Mouse (Mus musculus): ENCODE results near the gene Frs2.
"Not testable (repeated sequence)": the region's sequence is repeated elsewhere in the genome, so short reads cannot be mapped to it uniquely, and the experiment has no call there.

Gene Frs2

DNA sequence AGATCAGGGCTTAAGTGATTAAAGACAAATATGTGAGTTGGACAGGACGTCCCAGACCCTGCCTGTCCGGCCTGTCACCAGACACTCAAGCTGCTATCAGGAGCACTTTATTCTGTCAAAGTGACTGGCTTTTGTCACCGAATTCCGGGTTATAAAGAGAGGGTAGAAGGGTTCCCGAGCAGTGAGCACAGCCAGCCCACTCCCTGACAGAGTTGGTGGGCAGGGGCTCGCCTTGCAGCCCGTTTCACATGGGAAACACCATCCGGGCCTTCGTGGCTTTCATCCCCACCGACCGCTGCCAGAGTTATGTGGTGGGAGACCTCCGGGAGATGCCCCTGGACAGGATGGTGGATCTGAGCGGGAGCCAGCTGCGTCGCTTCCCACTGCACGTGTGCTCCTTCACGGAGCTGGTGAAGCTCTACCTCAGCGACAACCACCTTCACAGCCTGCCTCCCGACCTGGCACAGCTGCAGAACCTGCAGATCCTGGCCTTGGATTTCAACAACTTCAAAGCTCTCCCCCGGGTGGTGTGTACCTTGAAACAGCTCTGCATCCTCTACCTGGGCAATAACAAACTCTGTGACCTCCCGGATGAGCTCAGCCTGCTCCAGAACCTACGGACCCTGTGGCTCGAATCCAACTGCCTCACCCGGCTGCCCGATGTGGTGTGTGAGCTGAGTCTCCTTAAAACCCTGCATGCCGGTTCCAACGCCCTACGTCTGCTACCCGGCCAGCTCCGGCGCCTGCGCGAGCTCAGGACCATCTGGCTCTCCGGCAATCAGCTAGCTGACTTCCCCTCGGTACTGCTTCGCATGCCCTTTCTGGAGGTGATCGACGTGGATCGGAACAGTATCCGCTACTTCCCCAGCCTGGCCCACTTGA lies 102.9 kb downstream of the Frs2 start, which contains the start of gene Lrrc10:
Lrrc10 (plus strand) TSS at position 167 of the 882 bp plus-strand sequence.
- DNase-seq (ENCODE audit: low read depth, low spot score), result peak; percentile 80

DNA sequence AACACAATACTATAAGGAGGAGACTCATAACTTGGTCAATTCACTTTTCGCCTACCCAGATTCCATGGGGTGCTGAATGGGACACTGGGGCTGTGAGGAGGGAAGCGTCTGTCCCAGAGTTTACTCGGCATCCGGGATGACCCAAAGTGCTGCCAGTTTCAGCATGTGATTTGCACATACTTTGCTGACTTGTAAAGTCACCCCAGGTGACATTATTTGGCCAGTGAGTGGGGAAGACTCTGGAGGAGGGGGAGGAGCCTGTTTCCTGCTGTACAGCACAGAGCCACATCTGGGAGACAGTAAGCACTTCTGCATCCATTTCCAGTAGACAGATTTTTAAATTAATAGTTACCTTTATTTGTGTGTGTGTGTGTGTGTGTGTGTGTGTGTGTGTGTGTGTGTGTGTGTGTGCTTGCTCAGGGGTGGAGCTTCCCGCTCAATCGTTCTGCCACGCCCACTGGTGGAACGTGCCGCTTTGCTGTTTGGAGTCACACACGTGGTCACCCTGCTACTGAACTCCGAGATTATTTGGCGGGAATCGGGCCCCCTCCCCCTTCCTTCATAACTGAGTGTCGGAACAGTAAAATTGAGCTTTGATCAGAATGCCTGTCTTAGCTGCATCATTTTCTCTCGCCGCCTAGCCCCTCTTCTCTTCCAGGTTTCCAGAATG lies 104.7 kb downstream of the Frs2 start:
- not testable (repeated sequence) for DNase-seq (ENCODE audit: low read depth, low spot score)

DNA sequence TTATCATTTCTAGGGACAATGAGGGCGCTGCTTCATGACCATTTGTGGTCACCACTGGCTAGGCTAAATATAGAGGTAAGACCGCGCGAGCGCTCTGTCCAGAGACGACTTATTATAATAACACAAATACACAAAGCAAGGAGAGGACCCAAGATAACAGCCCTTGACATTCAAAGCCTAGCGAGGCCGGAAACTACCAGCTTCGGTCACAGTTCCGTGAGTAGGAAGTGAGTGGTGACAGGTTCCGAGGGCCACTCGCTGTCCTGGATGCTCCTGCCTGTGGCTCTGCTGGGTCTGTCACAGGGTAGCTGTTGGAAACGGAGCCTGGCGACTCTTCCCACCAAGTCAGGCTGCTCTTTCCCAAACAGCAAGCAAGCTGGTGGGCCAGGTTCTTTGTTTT lies 106.0 kb downstream of the Frs2 start:
- DNase-seq (ENCODE audit: low read depth, low spot score), result no peak

DNA sequence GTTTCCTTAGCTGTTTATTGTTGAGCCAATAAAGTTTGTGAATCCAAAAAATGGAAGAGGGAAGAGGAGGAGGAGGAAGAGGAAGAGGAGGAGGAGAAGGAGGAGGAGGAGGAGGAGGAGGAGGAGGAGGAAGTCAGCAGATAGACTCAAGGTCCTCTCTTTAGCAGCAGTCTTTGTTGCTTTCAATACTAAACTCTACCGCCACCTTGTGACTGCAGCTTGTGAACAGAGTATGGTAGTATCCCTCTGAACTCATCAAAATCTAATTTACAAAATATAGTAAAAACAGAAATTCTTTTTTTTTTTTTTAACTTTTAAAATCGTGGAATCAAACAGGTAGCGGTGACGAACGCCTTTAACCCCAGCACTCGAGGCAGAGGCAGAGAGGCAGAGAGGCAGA lies 108.0 kb downstream of the Frs2 start:
- DNase-seq (ENCODE audit: low read depth, low spot score), result peak; percentile 44

DNA sequence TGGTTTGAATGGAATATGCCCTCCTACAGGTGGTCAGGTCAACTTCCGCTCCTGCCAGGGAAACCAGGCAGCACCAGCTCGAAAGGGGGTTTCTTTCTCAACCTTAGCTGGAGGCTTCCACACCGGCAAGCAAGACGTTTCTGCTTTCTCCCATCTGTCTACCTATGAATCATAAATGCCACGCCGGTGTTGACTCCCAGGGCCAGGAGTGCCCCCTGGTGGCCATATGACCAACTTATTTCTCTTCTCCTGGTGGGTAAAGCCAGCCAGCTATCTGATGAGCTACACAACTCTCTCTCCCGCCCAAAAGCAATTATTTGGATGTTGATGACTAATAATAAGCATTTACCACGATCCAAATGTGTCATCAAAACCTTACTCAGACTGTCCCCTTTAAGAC lies 114.5 kb downstream of the Frs2 start:
- peak; percentile 84 for DNase-seq (ENCODE audit: low read depth, low spot score)

DNA sequence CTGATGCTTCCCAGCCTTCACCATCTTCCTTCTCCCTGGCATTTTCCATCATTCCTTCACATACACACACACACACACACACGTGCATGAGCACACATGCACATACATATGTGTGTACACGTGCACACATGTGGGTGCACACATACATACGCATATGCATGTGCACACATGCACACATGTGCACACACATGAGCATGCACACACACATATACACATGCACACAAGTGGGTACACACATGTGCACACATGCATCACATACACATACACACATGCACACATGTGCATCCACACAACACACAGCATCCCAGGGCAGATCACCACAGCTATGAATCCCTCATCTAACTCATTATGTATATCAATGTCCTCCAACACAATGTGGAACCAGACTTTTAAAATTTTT lies 117.2 kb downstream of the Frs2 start:
- DNase-seq (ENCODE audit: low read depth, low spot score), result no peak

DNA sequence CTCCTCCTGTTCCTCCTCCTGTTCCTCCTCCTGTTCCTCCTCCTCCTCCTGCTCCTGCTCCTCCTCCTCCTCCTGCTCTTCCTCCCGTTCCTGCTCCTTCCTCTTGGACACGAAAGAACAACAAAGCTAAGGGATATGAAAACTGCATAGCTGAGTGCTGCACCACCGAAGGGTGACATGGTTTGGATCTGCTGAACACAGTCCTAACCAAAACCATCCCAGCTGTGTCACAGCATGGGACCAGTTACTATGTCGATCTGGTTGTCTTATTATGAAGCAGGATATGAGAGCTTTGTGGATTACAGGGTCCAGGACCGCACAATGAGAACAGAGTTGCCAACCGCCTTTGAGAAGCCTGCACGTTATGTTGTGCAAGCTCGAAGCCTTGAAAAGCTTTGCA lies 122.2 kb downstream of the Frs2 start:
- no peak for DNase-seq (ENCODE audit: low read depth, low spot score)

DNA sequence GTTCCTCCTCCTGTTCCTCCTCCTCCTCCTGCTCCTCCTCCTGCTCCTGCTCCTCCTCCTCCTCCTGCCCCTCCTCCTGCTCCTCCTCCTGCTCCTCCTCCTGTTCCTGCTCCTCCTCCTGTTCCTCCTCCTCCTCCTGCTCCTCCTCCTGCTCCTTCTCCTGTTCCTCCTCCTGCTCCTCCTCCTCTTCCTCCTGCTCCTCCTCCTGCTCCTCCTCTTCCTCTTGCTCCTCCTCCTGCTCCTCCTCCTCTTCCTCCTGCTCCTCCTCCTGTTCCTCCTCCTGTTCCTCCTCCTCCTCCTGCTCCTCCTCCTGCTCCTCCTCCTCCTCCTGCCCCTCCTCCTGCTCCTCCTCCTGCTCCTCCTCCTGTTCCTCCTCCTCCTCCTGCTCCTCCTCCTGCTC lies 122.6 kb downstream of the Frs2 start:
- DNase-seq (ENCODE audit: low read depth, low spot score), result peak; percentile 78

DNA sequence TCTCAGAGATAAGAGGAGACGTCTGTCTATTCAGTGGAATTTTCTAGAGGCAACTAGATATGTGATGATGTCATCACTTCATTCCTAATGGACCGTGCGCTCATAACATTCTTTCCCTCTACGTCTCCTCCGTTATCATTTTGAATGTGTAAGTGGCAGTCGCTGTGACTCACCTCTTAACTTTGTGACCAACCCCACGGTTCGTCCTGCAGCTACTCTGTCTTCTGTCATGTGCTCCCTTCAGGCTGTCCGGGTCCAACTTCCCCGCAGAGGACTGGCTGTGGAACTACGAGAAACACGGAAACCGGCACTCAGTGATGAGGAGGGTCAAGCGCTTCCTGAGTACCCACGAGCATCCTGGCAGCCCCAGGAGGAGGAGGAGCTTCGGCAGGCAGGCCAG lies 124.6 kb downstream of the Frs2 start:
- no peak for DNase-seq (ENCODE audit: low read depth, low spot score)

DNA sequence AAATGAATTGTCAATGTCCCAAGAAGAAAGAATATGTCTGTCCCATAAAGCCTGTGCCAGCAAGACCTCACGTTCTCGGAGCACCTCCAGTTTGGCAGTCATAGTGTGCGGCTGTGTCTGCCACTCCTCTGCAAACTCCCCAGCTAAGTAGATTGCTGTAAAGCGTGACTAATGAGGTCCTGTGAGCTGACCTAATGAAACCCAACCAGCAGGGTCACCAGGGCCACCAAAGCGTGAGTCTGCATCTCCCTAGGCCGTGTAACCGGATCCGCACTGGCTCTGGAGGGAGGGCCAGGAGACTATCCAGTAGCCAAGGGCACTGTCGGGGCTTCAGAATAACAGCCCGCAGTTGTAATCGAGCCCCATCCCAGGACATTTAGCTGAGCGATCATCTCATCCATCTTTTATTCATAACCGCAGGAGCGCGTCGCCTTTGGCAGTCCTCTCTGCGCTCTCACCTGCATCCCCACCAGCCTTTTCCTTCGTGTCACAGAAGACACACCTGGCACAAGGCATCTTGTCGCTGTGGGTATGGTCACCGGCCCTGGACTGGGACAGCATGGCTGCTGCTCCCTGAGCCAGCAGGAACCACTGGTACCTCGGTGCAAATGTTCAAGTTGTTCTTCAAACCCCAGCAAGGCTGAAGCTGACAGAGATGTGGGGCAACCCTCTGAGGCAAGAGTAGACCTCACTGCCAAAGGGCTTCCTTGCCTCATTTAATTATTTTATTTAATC lies 127.1 kb downstream of the Frs2 start:
- no peak for DNase-seq (ENCODE audit: low read depth, low spot score)
